Mouse (Mus musculus) activated CD4-positive, CD25-positive, alpha-beta regulatory T cell, adult 4 months (primary cell): Measurements from ENCODE around the gene Sdhaf3. TPM values are rescaled to one million over a fixed set of nuclear protein-coding genes. Genes with fewer than 3 reads are reported as not detected.

Experiments
- ATAC-seq: one replicate; pipeline ENCODE4 v1.8.0; 2017
- polyA plus RNA-seq, 2 experiments: library from polyadenylated mRNA; unstranded; fragments of 100-300 nt; shearing (Covaris generic); gene quantifications; one replicate each; pipeline ENCODE4 v1.2.1; 2017

Sdhaf3 gene
- polyA plus RNA-seq, 2 experiments from 2014 or later, result 3.0 to 3.4 TPM

GRCm38 (mm10) chr6:7069463-7069862, 113.7 kb downstream of the Sdhaf3 start:
- no peak for ATAC-seq

DNA sequence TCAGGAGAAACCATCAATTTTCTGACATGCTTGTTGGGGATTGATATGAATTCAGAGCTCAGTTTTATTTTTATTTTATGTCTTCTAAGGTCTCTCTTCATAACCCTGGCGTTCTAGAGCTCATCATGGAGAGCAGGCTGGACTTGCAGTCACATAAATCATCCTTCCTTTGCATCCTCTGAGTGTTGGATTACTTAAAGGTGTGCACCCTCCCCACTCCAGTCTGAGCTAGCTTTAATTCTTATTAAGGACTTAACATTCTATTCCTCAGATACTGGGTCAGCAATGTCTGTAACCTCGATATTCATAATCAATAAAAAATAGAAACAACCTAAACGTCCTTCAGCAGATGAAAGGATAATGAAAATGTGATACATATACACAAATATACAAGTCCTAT, 126.2 kb downstream of the Sdhaf3 start:
- no peak for ATAC-seq

DNA sequence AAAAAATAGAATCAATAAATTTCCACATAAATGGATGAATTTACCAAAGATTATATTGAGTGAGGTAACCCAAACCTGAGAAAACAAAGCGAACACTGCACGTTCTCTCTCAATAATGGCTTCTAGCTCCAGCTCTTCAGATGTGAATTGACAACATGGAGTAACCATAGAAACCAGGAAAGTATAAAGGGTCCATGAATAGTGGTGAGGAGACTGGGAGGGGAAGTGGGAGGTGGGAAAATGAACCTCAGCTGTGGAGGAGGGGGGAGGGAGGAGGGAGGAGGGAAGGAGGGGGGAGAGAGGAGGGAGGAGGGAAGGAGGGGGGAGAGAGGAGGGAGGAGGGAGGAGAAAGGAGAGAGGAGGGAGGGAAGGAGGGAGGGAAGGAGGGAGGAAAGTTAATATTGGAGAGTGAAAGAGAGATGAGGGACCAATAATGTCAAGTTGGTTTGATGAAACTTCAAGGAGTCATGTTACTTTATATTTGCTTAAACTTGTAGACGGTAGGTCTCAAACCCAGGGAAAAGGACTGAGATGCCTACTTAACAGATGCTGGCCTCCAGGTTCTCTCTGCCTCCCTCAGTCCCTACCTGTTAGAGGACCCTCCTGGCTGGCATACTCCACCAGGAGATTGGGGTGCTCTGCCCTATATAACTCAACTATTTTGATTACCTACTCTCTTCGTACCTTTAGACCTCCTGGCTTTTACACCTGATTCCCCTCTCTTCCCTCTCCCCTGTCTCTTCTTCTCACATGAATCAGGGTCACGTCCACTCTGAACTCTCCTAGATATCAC, 126.9 kb downstream of the Sdhaf3 start:
- ATAC-seq, result no peak

DNA sequence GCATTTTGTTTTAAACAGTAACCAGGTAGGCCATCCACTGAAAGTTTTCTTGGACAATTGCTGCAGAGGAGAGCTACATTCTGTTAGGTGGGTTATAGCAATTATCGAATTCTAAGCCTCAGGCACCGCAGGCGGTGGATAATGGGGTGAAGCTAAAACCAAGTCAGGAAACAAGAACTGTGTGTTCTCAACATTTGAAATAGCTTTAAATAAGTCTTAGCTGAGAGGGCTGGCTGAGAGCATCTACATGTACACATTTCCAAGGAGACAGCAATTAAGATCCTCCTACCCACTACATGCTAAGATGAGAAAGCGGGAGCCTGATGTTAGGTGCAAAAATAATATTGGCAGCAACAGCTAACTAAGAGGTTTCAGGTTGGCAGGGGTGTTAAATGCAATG, 127.9 kb downstream of the Sdhaf3 start:
- no peak for ATAC-seq

- no peak for ATAC-seq
Observed at GRCm38 (mm10) chr6:7084370-7084769, 128.6 kb downstream of the Sdhaf3 start.

DNA sequence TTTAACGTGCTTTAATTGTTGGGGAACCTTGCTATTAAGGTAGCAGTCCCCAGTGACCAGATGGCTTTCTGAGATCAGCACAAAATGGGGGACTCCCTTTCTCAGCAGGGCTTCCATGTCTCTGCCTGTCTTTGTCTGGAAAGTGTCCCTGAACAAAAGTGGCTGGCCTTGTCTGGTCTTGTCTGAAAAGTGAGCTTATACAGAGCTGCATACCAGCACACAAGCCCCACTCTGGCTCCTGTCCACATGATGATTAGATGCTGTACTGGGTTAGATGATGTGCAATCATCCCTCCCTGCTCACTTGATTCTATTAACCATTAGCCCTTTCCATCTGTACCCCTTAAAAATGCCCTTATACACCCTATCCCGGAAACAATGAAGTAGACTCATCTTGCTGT, 129.7 kb downstream of the Sdhaf3 start:
- ATAC-seq, result no peak

- no peak for ATAC-seq
Observed at GRCm38 (mm10) chr6:7092094-7092493, 136.3 kb downstream of the Sdhaf3 start.

Other genes with a start within 250 kb of the Sdhaf3 start
- gene Dlx6, start 92.7 kb upstream of the Sdhaf3 start, polyA plus RNA-seq, result not detected
- gene Dlx5, start 73.9 kb upstream of the Sdhaf3 start, polyA plus RNA-seq, result not detected